Mouse (Mus musculus) embryonic facial prominence, embryonic 11.5 days (tissue): ENCODE results near the gene Phtf2. TPM values are rescaled to one million over a fixed set of nuclear protein-coding genes. Genes with fewer than 3 reads are reported as not detected.

Source experiments
- ATAC-seq: fragments of 200-750 bp; cut with Nextera tagmentation; replicated peaks from 2 replicates; pipeline ENCODE4 v1.8.0; 2017; ENCODE audit warnings: low read depth; ENCODE audit not compliant: insufficient number of reproducible peaks, low FRiP score, low TSS enrichment
- DNase-seq: peaks from one replicate; pipeline ENCODE4 v3.0.0-alpha.2; 2015; ENCODE audit warnings: low spot score
- H3K27ac ChIP-seq: fragments of 300-500 bp; sonication (generic); replicated peaks from 2 replicates; pipeline ENCODE4 v1.5.1; 2014; ENCODE audit warnings: mild to moderate bottlenecking, low read depth, low read length, control low read depth
- H3K27me3 ChIP-seq: fragments of 300-500 bp; sonication (generic); 2 replicates; pipeline ENCODE4 v1.6.1; 2014; ENCODE audit warnings: mild to moderate bottlenecking, low read length, moderate library complexity, mixed read lengths; ENCODE audit not compliant: control insufficient read depth, insufficient read depth
- H3K36me3 ChIP-seq: fragments of 300-500 bp; sonication (generic); replicated peaks from 2 replicates; pipeline ENCODE4 v1.6.1; 2014; ENCODE audit warnings: low read depth, mild to moderate bottlenecking, low read length, moderate library complexity, mixed read lengths; ENCODE audit not compliant: control insufficient read depth, insufficient read depth
- H3K4me1 ChIP-seq: fragments of 300-500 bp; sonication (generic); 2 replicates; pipeline ENCODE4 v1.6.1; 2014; ENCODE audit warnings: low read length, mixed read lengths; ENCODE audit not compliant: control insufficient read depth, insufficient read depth
- H3K4me2 ChIP-seq: fragments of 300-500 bp; sonication (generic); 2 replicates; pipeline ENCODE4 v1.6.1; 2014; ENCODE audit warnings: low read depth, mild to moderate bottlenecking, control low read depth, low read length, moderate library complexity
- H3K4me3 ChIP-seq: fragments of 300-500 bp; sonication (generic); 2 replicates; pipeline ENCODE4 v1.5.1; 2014; ENCODE audit warnings: low read depth, low read length, control low read depth
- H3K9ac ChIP-seq: fragments of 300-500 bp; sonication (generic); replicated peaks from 2 replicates; pipeline ENCODE4 v1.6.1; 2014; ENCODE audit warnings: mild to moderate bottlenecking, control low read depth, low read length
- H3K9me3 ChIP-seq: fragments of 300-500 bp; sonication (generic); replicated peaks from 2 replicates; pipeline ENCODE4 v1.6.1; 2016; ENCODE audit warnings: mild to moderate bottlenecking, low read length, inconsistent platforms, mixed read lengths; ENCODE audit not compliant: control insufficient read depth
- WGBS: fragments of 180-500 bp; shearing (Covaris S2); extraction: QIAGEN DNeasy Blood & Tissue Kit; methylation state at CpG from one replicate; pipeline ENCODE4 v1.1.7; 2014; 5-methylcytosine and 5-hydroxymethylcytosine counted together
- polyA plus RNA-seq: library from polyadenylated mRNA; unstranded; fragments of >200 nt; fragmentation: Nextera tagmentation; extraction: Ambion mirVana; gene quantifications from 2 replicates; pipeline ENCODE4 v1.2.1, GENCODE M21; 2014

The Phtf2 gene
- polyA plus RNA-seq, 1 experiment from 2014 or later: 21.0 TPM

GRCm38 (mm10) chr5:20860565-20860964, 21.4 kb downstream of the Phtf2 start:
- H3K9ac ChIP-seq: no peak overlapping the region
- H3K9me3 ChIP-seq: no peaks in the 10 kb centered on the region
- no peak overlapping the region for H3K4me2 ChIP-seq
- no peaks in the 10 kb centered on the region for H3K36me3 ChIP-seq
- ATAC-seq (no peak), DNase-seq (no peak)
- H3K4me1 ChIP-seq: no peaks in the 10 kb centered on the region
- H3K4me3 ChIP-seq: no peak overlapping the region
- 92% methylated on average over 4 of the region's 4 CpGs for WGBS
- no peak overlapping the region for H3K27ac ChIP-seq
- no peaks in the 10 kb centered on the region for H3K27me3 ChIP-seq

DNA sequence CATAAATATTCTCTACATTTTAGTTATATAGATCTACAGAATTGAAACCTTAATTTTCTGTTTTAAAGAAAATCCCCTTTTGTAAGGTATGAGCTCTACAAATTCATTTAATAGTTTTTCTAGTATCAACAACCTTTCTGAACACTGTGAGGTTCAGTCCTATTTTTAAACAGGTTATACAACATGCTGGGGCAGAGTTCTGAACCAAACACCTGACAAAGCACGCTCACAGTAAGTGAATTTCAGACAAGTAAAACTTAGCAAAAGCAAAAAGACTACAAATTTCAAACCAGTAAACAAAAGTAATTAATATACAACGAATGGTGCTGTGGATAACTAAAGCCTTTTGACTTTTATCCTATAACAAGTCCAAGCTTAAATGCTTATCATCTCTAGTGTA, 23.5 kb downstream of the Phtf2 start:
- H3K9me3 ChIP-seq: no peaks in the 10 kb centered on the region
- no peaks in the 10 kb centered on the region for H3K4me1 ChIP-seq
- H3K4me2 ChIP-seq: no peak overlapping the region
- H3K4me3 ChIP-seq: no peak overlapping the region
- no peak overlapping the region for H3K27ac ChIP-seq
- DNase-seq (no peak), ATAC-seq (no peak)
- 93% methylated on average over 2 of the region's 2 CpGs for WGBS
- H3K9ac ChIP-seq: no peak overlapping the region
- H3K27me3 ChIP-seq: no peaks in the 10 kb centered on the region
- H3K36me3 ChIP-seq: no peaks in the 10 kb centered on the region

DNA sequence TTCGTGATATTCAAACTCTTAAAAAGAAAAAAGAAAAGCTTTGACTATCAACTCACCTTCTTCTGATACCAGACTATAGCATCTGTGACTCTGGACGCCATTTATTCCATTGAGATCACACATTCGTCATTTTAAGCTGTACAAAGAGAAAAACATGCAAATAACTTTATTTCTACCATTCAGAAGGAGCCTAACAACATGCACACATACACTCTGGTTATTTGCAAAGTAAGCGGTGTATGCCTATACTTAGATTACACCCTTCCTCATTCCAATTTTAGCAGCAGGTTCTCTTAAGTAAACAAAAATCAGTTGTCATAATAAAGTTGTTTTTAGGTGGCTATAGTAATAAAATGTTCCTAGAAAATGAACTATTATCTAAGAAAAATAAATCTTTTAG, 26.9 kb downstream of the Phtf2 start:
- no peaks in the 10 kb centered on the region for H3K27me3 ChIP-seq
- no peak overlapping the region for H3K27ac ChIP-seq
- DNase-seq: no peak
- ATAC-seq: no peak
- no peaks in the 10 kb centered on the region for H3K9me3 ChIP-seq
- no peak overlapping the region for H3K9ac ChIP-seq
- H3K4me2 ChIP-seq: no peak overlapping the region
- no peaks in the 10 kb centered on the region for H3K36me3 ChIP-seq
- H3K4me3 ChIP-seq: no peak overlapping the region
- no peaks in the 10 kb centered on the region for H3K4me1 ChIP-seq
- WGBS: 83% methylated on average over 4 of the region's 4 CpGs

DNA sequence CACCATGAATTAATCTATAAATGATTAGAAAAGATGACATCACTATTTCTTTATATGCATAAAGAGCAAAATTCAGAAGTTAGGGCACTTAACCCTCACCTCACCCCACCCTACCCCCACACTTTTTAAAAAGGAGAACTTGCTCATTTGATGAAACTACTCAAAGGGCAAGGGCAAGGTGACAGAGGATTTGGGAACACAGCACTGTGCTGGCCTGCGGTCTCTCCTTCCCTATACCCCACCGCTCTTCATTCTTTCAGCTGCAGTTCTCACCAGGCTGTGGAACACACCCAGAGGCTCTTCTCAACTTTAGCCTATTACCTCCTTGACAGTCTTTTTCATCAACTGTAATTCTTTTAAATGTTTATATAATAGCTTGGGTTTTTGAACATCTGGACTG, 34.9 kb downstream of the Phtf2 start:
- DNase-seq: no peak
- ATAC-seq: no peak
- no peaks in the 10 kb centered on the region for H3K9me3 ChIP-seq
- no peak overlapping the region for H3K4me2 ChIP-seq
- no peak overlapping the region for H3K27ac ChIP-seq
- H3K36me3 ChIP-seq: no peaks in the 10 kb centered on the region
- no peaks in the 10 kb centered on the region for H3K27me3 ChIP-seq
- H3K9ac ChIP-seq: no peak overlapping the region
- no peak overlapping the region for H3K4me3 ChIP-seq
- H3K4me1 ChIP-seq: no peaks in the 10 kb centered on the region
- WGBS: 94% methylated on average over 2 of the region's 2 CpGs

DNA sequence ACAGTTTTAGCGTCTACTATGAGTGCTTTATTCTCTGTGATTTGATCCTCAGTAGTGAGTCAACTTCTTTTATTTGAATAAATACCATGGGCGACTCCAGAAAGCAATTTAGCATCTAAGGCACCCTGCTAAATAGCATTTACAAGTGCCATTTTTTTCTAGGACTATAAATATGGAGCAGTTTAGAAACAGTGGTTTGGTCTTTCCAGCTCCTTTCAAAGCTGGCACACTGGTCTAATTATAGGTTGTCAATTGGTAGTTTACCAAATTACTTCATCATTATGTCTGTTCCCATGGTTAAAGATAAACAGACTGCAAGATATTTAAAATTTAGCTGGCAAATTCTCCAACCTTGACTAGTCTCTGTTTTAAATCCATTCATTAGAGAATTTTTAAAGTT, 38.1 kb downstream of the Phtf2 start:
- no peaks in the 10 kb centered on the region for H3K4me1 ChIP-seq
- no peak overlapping the region for H3K4me2 ChIP-seq
- no peaks in the 10 kb centered on the region for H3K9me3 ChIP-seq
- no peaks in the 10 kb centered on the region for H3K36me3 ChIP-seq
- H3K27me3 ChIP-seq: no peaks in the 10 kb centered on the region
- 55% methylated on average over 2 of the region's 2 CpGs for WGBS
- no peak overlapping the region for H3K9ac ChIP-seq
- no peak overlapping the region for H3K4me3 ChIP-seq
- DNase-seq (peak; percentile 29), ATAC-seq (no peak)
- no peak overlapping the region for H3K27ac ChIP-seq

- DNase-seq: no peak
- WGBS: 60% methylated on average over 2 of the region's 3 CpGs
- no peak overlapping the region for H3K4me2 ChIP-seq
- no peak overlapping the region for H3K4me3 ChIP-seq
- H3K27me3 ChIP-seq: no peaks in the 10 kb centered on the region
- no peaks in the 10 kb centered on the region for H3K9me3 ChIP-seq
- H3K9ac ChIP-seq: no peak overlapping the region
- ATAC-seq: peak; percentile 56; the same call in 1 of the 2 replicates
- H3K4me1 ChIP-seq: no peaks in the 10 kb centered on the region
- no peaks in the 10 kb centered on the region for H3K36me3 ChIP-seq
- no peak overlapping the region for H3K27ac ChIP-seq
Measured at GRCm38 (mm10) chr5:20843405-20843804, 38.5 kb downstream of the Phtf2 start.

DNA sequence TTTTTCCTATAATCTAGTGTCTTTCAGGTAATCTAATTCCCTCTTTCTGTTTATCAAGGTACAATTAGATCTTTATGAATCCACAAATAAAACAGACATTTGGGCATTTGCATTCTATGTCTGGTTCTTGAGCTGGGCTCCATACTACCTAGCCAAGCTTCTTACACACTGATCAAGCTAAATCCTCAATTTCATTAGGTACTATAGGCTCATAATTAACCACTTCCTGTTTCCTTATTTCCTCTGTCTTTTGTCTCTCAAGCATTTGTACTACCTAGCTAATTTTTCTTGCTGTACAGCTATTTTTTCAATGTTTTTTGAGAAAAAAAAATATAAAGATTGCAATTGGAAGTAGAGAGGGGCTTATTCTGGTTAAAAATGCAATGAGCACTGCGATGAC, 44.8 kb downstream of the Phtf2 start:
- Histone ChIP-seq H3K27ac (no peak overlapping the region), H3K4me3 (no peak overlapping the region), H3K4me2 (no peak overlapping the region), H3K27me3 (no peaks in the 10 kb centered on the region), H3K36me3 (no peaks in the 10 kb centered on the region), H3K4me1 (no peaks in the 10 kb centered on the region), H3K9ac (no peak overlapping the region), H3K9me3 (no peaks in the 10 kb centered on the region)
- ATAC-seq: no peak
- no peak for DNase-seq
- WGBS: 100% methylated on average over 1 of the region's 1 CpGs

- WGBS: 97% methylated on average over 1 of the region's 1 CpGs
- H3K4me1 ChIP-seq: no peaks in the 10 kb centered on the region
- no peak overlapping the region for H3K4me2 ChIP-seq
- no peak overlapping the region for H3K9ac ChIP-seq
- no peak overlapping the region for H3K4me3 ChIP-seq
- H3K27me3 ChIP-seq: no peaks in the 10 kb centered on the region
- H3K36me3 ChIP-seq: no peaks in the 10 kb centered on the region
- DNase-seq (no peak), ATAC-seq (no peak)
- no peak overlapping the region for H3K27ac ChIP-seq
- no peaks in the 10 kb centered on the region for H3K9me3 ChIP-seq
Measured at GRCm38 (mm10) chr5:20834399-20834798, 47.5 kb downstream of the Phtf2 start.
